Mouse (Mus musculus): ENCODE measurements at regions not wholly inside any gene's neighbourhood (a gene's known extent, or its start where the extent isn't known, plus 50 kb on each side); places are given as distances from the start of the nearest gene placed in this dataset.

GRCm38 (mm10) chr17:41990804-41991203 is 324.9 kb upstream of the Ptchd4 start:
- Histone ChIP-seq H3K36me3 (ENCODE audit: control insufficient read depth, insufficient read depth, low read length) (no peaks in the 10 kb centered on the region), H3K27ac (ENCODE audit: low read depth) (no peak overlapping the region), H3K4me1 (replicated peaks; ENCODE audit: control insufficient read depth, insufficient read depth, low read length) (no peaks in the 10 kb centered on the region), H3K4me3 (ENCODE audit: low read depth, low read length) (no peak overlapping the region), H3K27me3 (replicated peaks; ENCODE audit: control insufficient read depth, insufficient read depth, low read length) (no peaks in the 10 kb centered on the region), H3K9ac (ENCODE audit: low read length) (no peak overlapping the region), H3K9me3 (ENCODE audit: control insufficient read depth, low read length) (no peaks in the 10 kb centered on the region), H3K4me2 (ENCODE audit: low read length) (no peak overlapping the region)
- 91% methylated on average over 9 of the region's 9 CpGs for WGBS
- ATAC-seq (replicated peaks; ENCODE audit: low FRiP score, low TSS enrichment, low read depth) (no peak), DNase-seq (ENCODE audit: low spot score) (no peak)

GRCm38 (mm10) chr17:42008415-42008814 is 307.3 kb upstream of the Ptchd4 start:
- H3K4me1 ChIP-seq (replicated peaks; ENCODE audit: control insufficient read depth, insufficient read depth, low read length): no peaks in the 10 kb centered on the region
- no peak for ATAC-seq (replicated peaks; ENCODE audit: low FRiP score, low TSS enrichment, low read depth)
- no peak overlapping the region for H3K4me2 ChIP-seq (ENCODE audit: low read length)
- no peak for DNase-seq (ENCODE audit: low spot score)
- H3K9ac ChIP-seq (ENCODE audit: low read length): no peak overlapping the region
- no peak overlapping the region for H3K27ac ChIP-seq (ENCODE audit: low read depth)
- no peaks in the 10 kb centered on the region for H3K36me3 ChIP-seq (ENCODE audit: control insufficient read depth, insufficient read depth, low read length)
- no peak overlapping the region for H3K4me3 ChIP-seq (ENCODE audit: low read depth, low read length)
- no peaks in the 10 kb centered on the region for H3K27me3 ChIP-seq (replicated peaks; ENCODE audit: control insufficient read depth, insufficient read depth, low read length)
- H3K9me3 ChIP-seq (ENCODE audit: control insufficient read depth, low read length): no peaks in the 10 kb centered on the region

DNA sequence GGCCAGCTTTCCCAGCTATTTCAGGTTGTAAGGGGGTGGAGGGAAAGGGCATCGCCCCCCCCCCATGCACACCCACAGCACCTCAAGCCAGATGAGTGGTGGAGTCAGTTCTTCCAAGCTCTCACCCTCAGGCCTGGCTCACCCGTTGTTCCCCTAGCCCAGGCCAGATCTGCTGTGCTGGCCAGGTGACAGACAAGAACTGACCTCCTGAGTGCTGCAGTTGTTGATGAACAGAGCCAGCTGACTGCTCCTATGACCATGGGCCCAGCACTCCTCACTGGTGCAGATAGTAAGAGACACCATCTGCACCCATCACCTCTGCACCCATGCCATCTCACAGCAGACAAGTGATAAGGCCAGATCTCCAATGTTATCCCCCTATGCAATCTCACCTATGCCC is 291.5 kb upstream of the Ptchd4 start:
- H3K4me3 ChIP-seq (ENCODE audit: low read depth, low read length): no peak overlapping the region
- H3K27me3 ChIP-seq (replicated peaks; ENCODE audit: control insufficient read depth, insufficient read depth, low read length): no peaks in the 10 kb centered on the region
- 91% methylated on average over 2 of the region's 2 CpGs for WGBS
- DNase-seq (ENCODE audit: low spot score): no peak
- no peak for ATAC-seq (replicated peaks; ENCODE audit: low FRiP score, low TSS enrichment, low read depth)
- no peak overlapping the region for H3K27ac ChIP-seq (ENCODE audit: low read depth)
- H3K4me1 ChIP-seq (replicated peaks; ENCODE audit: control insufficient read depth, insufficient read depth, low read length): no peaks in the 10 kb centered on the region
- H3K9ac ChIP-seq (ENCODE audit: low read length): no peak overlapping the region
- no peaks in the 10 kb centered on the region for H3K9me3 ChIP-seq (ENCODE audit: control insufficient read depth, low read length)
- H3K4me2 ChIP-seq (ENCODE audit: low read length): no peak overlapping the region
- H3K36me3 ChIP-seq (ENCODE audit: control insufficient read depth, insufficient read depth, low read length): no peaks in the 10 kb centered on the region

DNA sequence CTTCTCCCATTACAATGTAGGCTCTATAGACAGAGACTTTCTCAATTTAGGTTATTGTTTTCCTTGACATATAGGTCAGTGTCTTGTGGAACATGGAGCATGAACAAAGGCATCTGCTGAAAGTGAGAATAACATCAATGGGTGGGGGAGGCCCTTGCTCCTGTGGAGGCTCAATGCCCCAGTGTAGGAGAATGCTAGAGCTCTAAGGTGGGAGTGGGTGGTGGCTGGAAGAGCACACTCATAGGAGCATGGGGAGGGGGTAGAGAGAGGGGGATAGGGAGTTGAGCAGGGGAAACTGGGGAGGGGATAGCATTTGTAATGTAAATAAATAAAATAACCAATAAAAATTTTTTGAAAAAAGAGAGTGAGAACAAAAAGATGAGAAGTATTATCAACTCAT is 288.5 kb upstream of the Ptchd4 start:
- Histone ChIP-seq H3K9me3 (ENCODE audit: control insufficient read depth, low read length) (no peaks in the 10 kb centered on the region), H3K27ac (ENCODE audit: low read depth) (no peak overlapping the region), H3K4me1 (replicated peaks; ENCODE audit: control insufficient read depth, insufficient read depth, low read length) (no peaks in the 10 kb centered on the region), H3K4me2 (ENCODE audit: low read length) (no peak overlapping the region), H3K4me3 (ENCODE audit: low read depth, low read length) (no peak overlapping the region), H3K27me3 (replicated peaks; ENCODE audit: control insufficient read depth, insufficient read depth, low read length) (no peaks in the 10 kb centered on the region), H3K9ac (ENCODE audit: low read length) (no peak overlapping the region), H3K36me3 (ENCODE audit: control insufficient read depth, insufficient read depth, low read length) (no peaks in the 10 kb centered on the region)
- DNase-seq (ENCODE audit: low spot score): no peak
- no peak for ATAC-seq (replicated peaks; ENCODE audit: low FRiP score, low TSS enrichment, low read depth)

- Histone ChIP-seq H3K4me1 (replicated peaks; ENCODE audit: control insufficient read depth, insufficient read depth, low read length) (no peaks in the 10 kb centered on the region), H3K9me3 (ENCODE audit: control insufficient read depth, low read length) (no peaks in the 10 kb centered on the region), H3K27ac (ENCODE audit: low read depth) (no peak overlapping the region), H3K27me3 (replicated peaks; ENCODE audit: control insufficient read depth, insufficient read depth, low read length) (no peaks in the 10 kb centered on the region), H3K9ac (ENCODE audit: low read length) (no peak overlapping the region), H3K36me3 (ENCODE audit: control insufficient read depth, insufficient read depth, low read length) (no peaks in the 10 kb centered on the region), H3K4me2 (ENCODE audit: low read length) (no peak overlapping the region), H3K4me3 (ENCODE audit: low read depth, low read length) (no peak overlapping the region)
- no peak for ATAC-seq (replicated peaks; ENCODE audit: low FRiP score, low TSS enrichment, low read depth)
- no peak for DNase-seq (ENCODE audit: low spot score)
- WGBS: 74% methylated on average over 3 of the region's 3 CpGs
Measured at GRCm38 (mm10) chr17:42029452-42029851, 286.3 kb upstream of the Ptchd4 start.

- WGBS: 90% methylated on average over 2 of the region's 2 CpGs
- H3K4me3 ChIP-seq (ENCODE audit: low read depth, low read length): no peak overlapping the region
- DNase-seq (ENCODE audit: low spot score) (no peak), ATAC-seq (replicated peaks; ENCODE audit: low FRiP score, low TSS enrichment, low read depth) (no peak)
- no peak overlapping the region for H3K27ac ChIP-seq (ENCODE audit: low read depth)
- H3K4me1 ChIP-seq (replicated peaks; ENCODE audit: control insufficient read depth, insufficient read depth, low read length): no peaks in the 10 kb centered on the region
- H3K9me3 ChIP-seq (ENCODE audit: control insufficient read depth, low read length): no peaks in the 10 kb centered on the region
- H3K9ac ChIP-seq (ENCODE audit: low read length): no peak overlapping the region
- no peak overlapping the region for H3K4me2 ChIP-seq (ENCODE audit: low read length)
- H3K36me3 ChIP-seq (ENCODE audit: control insufficient read depth, insufficient read depth, low read length): no peaks in the 10 kb centered on the region
- no peaks in the 10 kb centered on the region for H3K27me3 ChIP-seq (replicated peaks; ENCODE audit: control insufficient read depth, insufficient read depth, low read length)
Measured at GRCm38 (mm10) chr17:42037089-42037488, 278.7 kb upstream of the Ptchd4 start.

GRCm38 (mm10) chr17:42049779-42050515 is 265.8 kb upstream of the Ptchd4 start:
- 79% methylated on average over 5 of the region's 5 CpGs for WGBS
- Histone ChIP-seq H3K4me1 (replicated peaks; ENCODE audit: control insufficient read depth, insufficient read depth, low read length) (no peaks in the 10 kb centered on the region), H3K36me3 (ENCODE audit: control insufficient read depth, insufficient read depth, low read length) (no peaks in the 10 kb centered on the region), H3K27me3 (replicated peaks; ENCODE audit: control insufficient read depth, insufficient read depth, low read length) (no peaks in the 10 kb centered on the region), H3K27ac (ENCODE audit: low read depth) (no peak overlapping the region), H3K9ac (ENCODE audit: low read length) (no peak overlapping the region), H3K4me2 (ENCODE audit: low read length) (no peak overlapping the region), H3K9me3 (ENCODE audit: control insufficient read depth, low read length) (no peaks in the 10 kb centered on the region), H3K4me3 (ENCODE audit: low read depth, low read length) (no peak overlapping the region)
- DNase-seq (ENCODE audit: low spot score): no peak
- ATAC-seq (replicated peaks; ENCODE audit: low FRiP score, low TSS enrichment, low read depth): no peak

GRCm38 (mm10) chr17:42090764-42091452 is 224.8 kb upstream of the Ptchd4 start:
- Histone ChIP-seq H3K9ac (ENCODE audit: low read length) (no peak overlapping the region), H3K36me3 (ENCODE audit: control insufficient read depth, insufficient read depth, low read length) (no peaks in the 10 kb centered on the region), H3K4me3 (ENCODE audit: low read depth, low read length) (no peak overlapping the region), H3K4me1 (replicated peaks; ENCODE audit: control insufficient read depth, insufficient read depth, low read length) (no peaks in the 10 kb centered on the region), H3K27me3 (replicated peaks; ENCODE audit: control insufficient read depth, insufficient read depth, low read length) (no peaks in the 10 kb centered on the region), H3K9me3 (ENCODE audit: control insufficient read depth, low read length) (no peaks in the 10 kb centered on the region), H3K4me2 (ENCODE audit: low read length) (no peak overlapping the region), H3K27ac (ENCODE audit: low read depth) (no peak overlapping the region)
- ATAC-seq (replicated peaks; ENCODE audit: low FRiP score, low TSS enrichment, low read depth) (no peak), DNase-seq (ENCODE audit: low spot score) (no peak)
- 74% methylated on average over 2 of the region's 2 CpGs for WGBS

GRCm38 (mm10) chr17:42113684-42114083 is 202.1 kb upstream of the Ptchd4 start:
- ATAC-seq (replicated peaks; ENCODE audit: low FRiP score, low TSS enrichment, low read depth) (no peak), DNase-seq (ENCODE audit: low spot score) (no peak)
- Histone ChIP-seq H3K4me2 (ENCODE audit: low read length) (no peak overlapping the region), H3K9me3 (ENCODE audit: control insufficient read depth, low read length) (no peaks in the 10 kb centered on the region), H3K9ac (ENCODE audit: low read length) (no peak overlapping the region), H3K27me3 (replicated peaks; ENCODE audit: control insufficient read depth, insufficient read depth, low read length) (no peaks in the 10 kb centered on the region), H3K4me3 (ENCODE audit: low read depth, low read length) (no peak overlapping the region), H3K4me1 (replicated peaks; ENCODE audit: control insufficient read depth, insufficient read depth, low read length) (no peaks in the 10 kb centered on the region), H3K27ac (ENCODE audit: low read depth) (no peak overlapping the region), H3K36me3 (ENCODE audit: control insufficient read depth, insufficient read depth, low read length) (no peaks in the 10 kb centered on the region)
- WGBS: 50% methylated on average over 1 of the region's 1 CpGs

Measured in intestine, embryonic 14.5 days (tissue).